Mouse (Mus musculus): Measurements from ENCODE around the gene Gm21721. TPM values are rescaled to one million over a fixed set of nuclear protein-coding genes. Genes with fewer than 3 reads are reported as not detected.
"Not testable (repeated sequence)": the region's sequence is repeated elsewhere in the genome, so short reads cannot be mapped to it uniquely, and the experiment has no call there.

The Gm21721 gene
- not detected in 2 replicates for polyA plus RNA-seq (2016; fragmentation: Nextera tagmentation; extraction: Ambion mirVana)

- not testable (repeated sequence) for ATAC-seq (ENCODE audit: low FRiP score); H3K4me1 ChIP-seq; H3K9ac ChIP-seq; H3K27ac ChIP-seq; H3K9me3 ChIP-seq (replicated peaks); H3K4me2 ChIP-seq (replicated peaks); H3K36me3 ChIP-seq; H3K27me3 ChIP-seq; H3K4me3 ChIP-seq
- no CpG with 5 or more reads among the region's 2 CpGs for WGBS
Measured at GRCm38 (mm10) chrY:9202090-9202489, at the start of gene Gm21721. Gm21721 (minus strand) TSS chrY:9202190.

Other genes starting within 250 kb of the Gm21721 start
- not detected in 2 replicates for gene Gm21292, start 68.3 kb downstream of the Gm21721 start, polyA plus RNA-seq (2016; fragmentation: Nextera tagmentation; extraction: Ambion mirVana)
- gene Gm21812, start 145.0 kb upstream of the Gm21721 start, polyA plus RNA-seq (2016; fragmentation: Nextera tagmentation; extraction: Ambion mirVana): not detected in 2 replicates
- gene Gm21874, start 214.0 kb upstream of the Gm21721 start, polyA plus RNA-seq (2016; fragmentation: Nextera tagmentation; extraction: Ambion mirVana): not detected in 2 replicates